Mouse (Mus musculus): ENCODE data around the gene 5730522E02Rik. TPM values are rescaled to one million over a fixed set of nuclear protein-coding genes. Genes with fewer than 3 reads are reported as not detected.

5730522E02Rik gene
- total and polyA plus RNA-seq, 3 experiments, result not detected

DNA sequence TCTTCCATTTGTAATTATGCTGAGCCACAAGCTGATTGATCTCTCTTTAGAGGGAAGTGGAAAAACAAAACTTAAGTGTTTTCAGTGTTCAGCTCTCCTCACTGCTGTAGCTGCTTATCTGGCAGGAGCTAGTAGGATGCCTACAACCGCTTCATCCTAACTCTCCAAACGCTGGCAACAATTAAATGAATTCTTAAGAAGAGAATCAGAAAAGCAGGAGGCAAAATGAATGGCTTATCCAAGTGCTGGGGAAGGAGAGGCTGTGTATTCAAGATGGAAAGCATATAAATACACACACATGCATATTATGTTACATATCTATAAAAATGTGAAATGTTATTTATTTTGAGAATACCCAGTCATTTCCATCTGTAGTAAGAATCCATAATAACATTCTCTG lies 500.0 kb downstream of the 5730522E02Rik start:
- Histone ChIP-seq H3K9ac (ENCODE audit: control insufficient read depth, low read depth, low read length, poor library complexity, severe bottlenecking) (no peak overlapping the region), H3K27me3 (ENCODE audit: control insufficient read depth in 1 of 2, insufficient read depth in 2 of 2, low read length in 2 of 2) (no peaks in the 10 kb centered on the region), H3K36me3 (ENCODE audit: control insufficient read depth in 1 of 2, insufficient read depth in 2 of 2, low read length in 2 of 2) (no peaks in the 10 kb centered on the region), H3K79me2 (ENCODE audit: control insufficient read depth, insufficient read depth, low read length, poor library complexity) (no peaks in the 10 kb centered on the region), H3K9me3 (replicated peaks; ENCODE audit: insufficient read depth, low read length) (no peaks in the 10 kb centered on the region), H3K4me3 (ENCODE audit: control insufficient read depth in 1 of 2, insufficient read depth in 1 of 2, low read depth in 2 of 2, low read length in 2 of 2) (no peak overlapping the region), H3K27ac (ENCODE audit: control insufficient read depth, low read depth, low read length) (no peak overlapping the region), H3K4me1 (ENCODE audit: control insufficient read depth in 1 of 2, insufficient read depth in 2 of 2, low read length in 2 of 2) (no peaks in the 10 kb centered on the region)
- no peak for DNase-seq (ENCODE audit: low read depth, low spot score)
- no peak for TF ChIP-seq SMC3 (IDR thresholded peaks at IDR 0.05; ENCODE audit: low read depth, low read length)
- no peak for TF ChIP-seq USF2 (IDR thresholded peaks at IDR 0.05; ENCODE audit: borderline replicate concordance in 1 of 2, insufficient read depth in 1 of 2, low read depth in 1 of 2, low read length in 2 of 2)
- no peak for TF ChIP-seq ZKSCAN1 (IDR thresholded peaks at IDR 0.05; ENCODE audit: low read depth, low read length)
- TF ChIP-seq MYB (IDR thresholded peaks at IDR 0.05; ENCODE audit: low read depth, low read length), result no peak
- no peak for TF ChIP-seq MAX (IDR thresholded peaks at IDR 0.05; ENCODE audit: low read length)
- no peak for TF ChIP-seq HCFC1 (IDR thresholded peaks at IDR 0.05; ENCODE audit: low read depth, low read length)
- TF ChIP-seq CHD1 (IDR thresholded peaks at IDR 0.05; ENCODE audit: low read depth, low read length), result no peak

DNA sequence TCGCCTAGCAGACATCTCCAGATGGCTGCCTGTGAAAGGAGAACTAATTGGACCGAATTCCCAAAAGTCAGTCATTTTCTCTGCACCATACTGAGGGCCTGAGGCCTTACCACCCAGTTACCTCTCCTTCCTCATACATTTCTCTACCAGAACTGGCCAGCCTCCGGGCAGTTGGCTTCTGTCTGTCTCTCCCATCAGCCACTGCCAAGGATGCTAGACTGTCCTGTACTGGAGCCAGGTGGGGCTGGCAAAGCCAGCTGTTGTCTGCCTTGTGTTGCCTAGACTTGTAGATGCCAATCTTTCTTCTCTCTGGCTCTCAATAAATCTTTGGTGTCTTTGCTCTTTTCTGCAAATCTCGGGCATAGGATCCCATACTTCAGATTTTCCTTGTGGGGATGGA lies 500.7 kb downstream of the 5730522E02Rik start:
- no peaks in the 10 kb centered on the region for H3K36me3 ChIP-seq (ENCODE audit: control insufficient read depth in 1 of 2, insufficient read depth in 2 of 2, low read length in 2 of 2)
- no peak overlapping the region for H3K27ac ChIP-seq (ENCODE audit: control insufficient read depth, low read depth, low read length)
- H3K27me3 ChIP-seq (ENCODE audit: control insufficient read depth in 1 of 2, insufficient read depth in 2 of 2, low read length in 2 of 2), result no peaks in the 10 kb centered on the region
- TF ChIP-seq POLR2A (IDR thresholded peaks at IDR 0.05; ENCODE audit: control insufficient read depth in 1 of 2, insufficient read depth in 1 of 2, low read depth in 1 of 2, low read length in 2 of 2, poor library complexity in 1 of 2), result no peak
- no peaks in the 10 kb centered on the region for H3K79me2 ChIP-seq (ENCODE audit: control insufficient read depth, insufficient read depth, low read length, poor library complexity)
- no peak overlapping the region for H3K4me3 ChIP-seq (ENCODE audit: control insufficient read depth in 1 of 2, insufficient read depth in 1 of 2, low read depth in 2 of 2, low read length in 2 of 2)
- H3K9ac ChIP-seq (ENCODE audit: control insufficient read depth, low read depth, low read length, poor library complexity, severe bottlenecking), result no peak overlapping the region
- no peaks in the 10 kb centered on the region for H3K4me1 ChIP-seq (ENCODE audit: control insufficient read depth in 1 of 2, insufficient read depth in 2 of 2, low read length in 2 of 2)
- H3K9me3 ChIP-seq (replicated peaks; ENCODE audit: insufficient read depth, low read length), result no peaks in the 10 kb centered on the region
- DNase-seq (ENCODE audit: low read depth, low spot score), result no peak

DNA sequence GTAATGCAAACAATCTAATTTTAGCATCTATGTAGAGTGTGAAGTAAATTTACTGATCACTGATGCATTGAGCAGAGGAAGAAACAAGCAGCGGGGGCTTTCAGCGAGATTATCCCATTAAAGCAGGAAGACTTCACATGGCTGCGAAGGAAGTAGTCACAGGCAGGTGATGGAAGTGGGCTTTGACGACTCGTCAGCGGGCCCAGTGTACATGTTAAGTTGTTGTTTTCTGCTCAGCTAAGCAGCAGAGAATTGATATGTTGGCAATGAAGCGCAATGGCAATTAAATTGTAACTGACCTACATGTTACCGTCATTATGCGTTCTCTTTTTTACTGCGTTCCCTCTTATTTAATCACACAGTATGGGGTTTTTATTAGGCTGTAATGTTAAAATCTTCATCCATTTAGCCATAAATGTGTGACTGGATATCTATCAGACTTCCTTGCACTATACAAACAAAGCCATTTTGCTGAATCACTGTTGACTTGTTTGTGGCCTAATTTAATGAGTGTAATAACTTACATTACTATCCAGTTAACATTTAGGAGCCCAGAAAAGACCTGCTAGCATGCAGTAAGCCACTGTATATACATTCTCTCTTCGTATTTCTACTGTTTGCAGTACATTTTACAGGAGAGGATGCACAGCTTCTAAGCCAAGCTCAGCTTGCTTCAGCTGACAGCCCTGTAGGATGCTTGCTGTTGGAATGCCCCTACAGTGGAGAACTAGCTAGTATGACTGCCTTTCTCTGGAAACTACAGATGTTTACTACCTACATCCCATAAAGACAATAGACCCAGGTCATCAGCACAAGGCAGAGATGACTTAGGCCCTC lies 506.0 kb downstream of the 5730522E02Rik start:
- no peaks in the 10 kb centered on the region for H3K9me3 ChIP-seq (replicated peaks; ENCODE audit: insufficient read depth, low read length)

More for the DNA sequence above, 506.0 kb downstream of the 5730522E02Rik start:
- Histone ChIP-seq H3K27me3 (ENCODE audit: control insufficient read depth in 1 of 2, insufficient read depth in 2 of 2, low read length in 2 of 2) (no peaks in the 10 kb centered on the region), H3K9ac (ENCODE audit: control insufficient read depth, low read depth, low read length, poor library complexity, severe bottlenecking) (no peak overlapping the region), H3K79me2 (ENCODE audit: control insufficient read depth, insufficient read depth, low read length, poor library complexity) (no peaks in the 10 kb centered on the region), H3K4me3 (ENCODE audit: control insufficient read depth in 1 of 2, insufficient read depth in 1 of 2, low read depth in 2 of 2, low read length in 2 of 2) (no peak overlapping the region), H3K36me3 (ENCODE audit: control insufficient read depth in 1 of 2, insufficient read depth in 2 of 2, low read length in 2 of 2) (no peaks in the 10 kb centered on the region), H3K27ac (ENCODE audit: control insufficient read depth, low read depth, low read length) (no peak overlapping the region), H3K4me1 (ENCODE audit: control insufficient read depth in 1 of 2, insufficient read depth in 2 of 2, low read length in 2 of 2) (no peaks in the 10 kb centered on the region)
- no peak for TF ChIP-seq ELF1 (IDR thresholded peaks at IDR 0.05; ENCODE audit: low read depth, low read length)
- no peak for TF ChIP-seq RCOR1 (IDR thresholded peaks at IDR 0.05; ENCODE audit: low read depth, low read length)
- TF ChIP-seq ZMIZ1 (IDR thresholded peaks at IDR 0.05; ENCODE audit: low read depth, low read length), result no peak
- TF ChIP-seq TAL1 (IDR thresholded peaks at IDR 0.05; ENCODE audit: low read length), result no peak
- no peak for TF ChIP-seq KAT2A (conservative IDR thresholded peaks at IDR 0.05; ENCODE audit: low read depth, low read length)
- TF ChIP-seq ETS1 (IDR thresholded peaks at IDR 0.05; ENCODE audit: low read depth, low read length), result no peak
- no peak for TF ChIP-seq MXI1 (IDR thresholded peaks at IDR 0.05; ENCODE audit: low read depth, low read length)
- TF ChIP-seq NELFE (IDR thresholded peaks at IDR 0.05; ENCODE audit: low read depth, low read length), result no peak
- TF ChIP-seq USF1 (IDR thresholded peaks at IDR 0.05; ENCODE audit: low read depth, low read length), result no peak
- DNase-seq (ENCODE audit: low read depth, low spot score), result no peak

Data from MEL (cell line).